Mouse (Mus musculus) lung, embryonic 14.5 days (tissue): ENCODE data around the gene AU041133. TPM values are rescaled to one million over a fixed set of nuclear protein-coding genes. Genes with fewer than 3 reads are reported as not detected.
"Not testable (repeated sequence)": the region's sequence is repeated elsewhere in the genome, so short reads cannot be mapped to it uniquely, and the experiment has no call there.

ENCODE experiments used
- ATAC-seq: fragments of 200-750 bp; cut with Nextera tagmentation; 2 replicates; pipeline ENCODE4 v1.8.0; 2017; ENCODE audit warnings: mild to moderate bottlenecking, moderate TSS enrichment, moderate library complexity; ENCODE audit not compliant: insufficient read depth
- DNase-seq: peaks from one replicate; pipeline ENCODE4 v3.0.0-alpha.2; 2015
- H3K27ac ChIP-seq: fragments of 300-500 bp; sonication (generic); 2 replicates; pipeline ENCODE4 v1.5.1; 2014; ENCODE audit warnings: low read depth, mild to moderate bottlenecking, moderate library complexity
- H3K27me3 ChIP-seq: fragments of 300-500 bp; sonication (generic); 2 replicates; pipeline ENCODE4 v1.6.1; 2014; ENCODE audit warnings: low read length, control low read depth; ENCODE audit not compliant: insufficient read depth
- H3K36me3 ChIP-seq: fragments of 300-500 bp; sonication (generic); 2 replicates; pipeline ENCODE4 v1.6.1; 2014; ENCODE audit warnings: control low read depth; ENCODE audit not compliant: insufficient read depth
- H3K4me1 ChIP-seq: fragments of 300-500 bp; sonication (generic); 2 replicates; pipeline ENCODE4 v1.6.1; 2014; ENCODE audit warnings: antibody characterized with exemption, control low read depth; ENCODE audit not compliant: insufficient read depth
- H3K4me2 ChIP-seq: fragments of 300-500 bp; sonication (generic); 2 replicates; pipeline ENCODE4 v1.6.1; 2014; ENCODE audit warnings: mild to moderate bottlenecking
- H3K4me3 ChIP-seq: fragments of 300-500 bp; sonication (generic); 2 replicates; pipeline ENCODE4 v1.5.1; 2014; ENCODE audit warnings: low read depth, low read length
- H3K9ac ChIP-seq: fragments of 300-500 bp; sonication (generic); 2 replicates; pipeline ENCODE4 v1.6.1; 2014
- H3K9me3 ChIP-seq: fragments of 300-500 bp; sonication (generic); 2 replicates; pipeline ENCODE4 v1.6.1; 2016; ENCODE audit warnings: low read depth, low read length, control low read depth
- CTCF ChIP-seq: IDR thresholded peaks from 2 replicates; pipeline ENCODE4 v1.5.1; 2016; ENCODE audit warnings: antibody characterized with exemption, low read depth
- WGBS: fragments of 180-500 bp; shearing (Covaris S2); extraction: QIAGEN DNeasy Blood & Tissue Kit; methylation state at CpG from one replicate; pipeline ENCODE4 v1.1.7; 2014; 5-methylcytosine and 5-hydroxymethylcytosine counted together
- polyA plus RNA-seq: library from polyadenylated mRNA; unstranded; fragments of >200 nt; fragmentation: Nextera tagmentation; extraction: Ambion mirVana; gene quantifications from 2 replicates; pipeline ENCODE4 v1.2.1, GENCODE M21; 2014

Gene AU041133
- polyA plus RNA-seq, result 5.8 and 7.5 TPM in 2 replicates

- peak within 1 kb of the TSS; percentile 74 for H3K4me3 ChIP-seq
- H3K4me2 ChIP-seq, result peak within 1 kb of the TSS; percentile 65
- DNase-seq (peak; percentile 91), ATAC-seq (peak; percentile 100)
- under 1% methylated on average over 41 of the region's 41 CpGs for WGBS
- peaks cover 23% of the 10 kb centered on the region for H3K9me3 ChIP-seq
- H3K9ac ChIP-seq, result peak within 1 kb of the TSS; percentile 67
- no peak for TF ChIP-seq CTCF
- no peaks in the 10 kb centered on the region for H3K36me3 ChIP-seq
- H3K27ac ChIP-seq, result peak within 1 kb of the TSS; percentile 69; the same call in 1 of the 2 replicates
- no peaks in the 10 kb centered on the region for H3K4me1 ChIP-seq
- no peaks in the 10 kb centered on the region for H3K27me3 ChIP-seq
Measured at GRCm38 (mm10) chr10:82127850-82128401, at the start of gene AU041133. TSS of gene AU041133 (plus strand) at chr10:82128013.

GRCm38 (mm10) chr10:82082728-82083621, 44.8 kb upstream of the AU041133 start, which contains the start of gene BC024063:
TSS of gene BC024063 (plus strand) at chr10:82083353.
- Histone ChIP-seq H3K27ac (peak within 1 kb of the TSS; percentile 70; the same call in 1 of the 2 replicates), H3K4me3 (peak within 1 kb of the TSS; percentile 48), H3K9ac (peak within 1 kb of the TSS; percentile 60), H3K4me2 (peak within 1 kb of the TSS; percentile 52)
- H3K27me3 ChIP-seq, H3K36me3 ChIP-seq, H3K9me3 ChIP-seq, H3K4me1 ChIP-seq: not testable (repeated sequence)
- 16% methylated on average over 42 of the region's 42 CpGs for WGBS
- ATAC-seq, result peak; percentile 100
- DNase-seq, result peak; percentile 91

- peak; percentile 21; the same call in 1 of the 2 replicates for ATAC-seq
- WGBS, result 13% methylated on average over 14 of the region's 14 CpGs
- H3K36me3 ChIP-seq, H3K9me3 ChIP-seq, H3K27me3 ChIP-seq, H3K4me1 ChIP-seq, DNase-seq, H3K27ac ChIP-seq: not testable (repeated sequence)
- Histone ChIP-seq H3K4me3 (peak overlapping the region; percentile 48), H3K9ac (peak overlapping the region; percentile 60), H3K4me2 (peak overlapping the region; percentile 52)
Measured at GRCm38 (mm10) chr10:82083622-82083971, 44.2 kb upstream of the AU041133 start.

GRCm38 (mm10) chr10:82117206-82117605, 10.6 kb upstream of the AU041133 start:
- no peak for TF ChIP-seq CTCF
- Histone ChIP-seq H3K27ac (no peak overlapping the region), H3K4me2 (no peak overlapping the region), H3K27me3 (no peaks in the 10 kb centered on the region), H3K4me1 (no peaks in the 10 kb centered on the region), H3K9me3 (peaks cover 21% of the 10 kb centered on the region; the same call in 1 of the 2 replicates), H3K36me3 (no peaks in the 10 kb centered on the region), H3K9ac (no peak overlapping the region), H3K4me3 (no peak overlapping the region)
- DNase-seq, result no peak
- ATAC-seq, result no peak
- WGBS, result 77% methylated on average over 3 of the region's 3 CpGs

GRCm38 (mm10) chr10:82145282-82145681, 17.5 kb downstream of the AU041133 start:
- WGBS, result 89% methylated on average over 1 of the region's 1 CpGs
- Histone ChIP-seq H3K27ac (no peak overlapping the region), H3K4me1 (no peaks in the 10 kb centered on the region), H3K4me3 (no peak overlapping the region), H3K36me3 (peaks cover 29% of the 10 kb centered on the region; the same call in 1 of the 2 replicates), H3K9ac (no peak overlapping the region), H3K4me2 (no peak overlapping the region), H3K9me3 (peaks cover 37% of the 10 kb centered on the region), H3K27me3 (no peaks in the 10 kb centered on the region)
- ATAC-seq (no peak), DNase-seq (no peak)
- no peak for TF ChIP-seq CTCF

- no peaks in the 10 kb centered on the region for H3K4me1 ChIP-seq
- no peak overlapping the region for H3K4me3 ChIP-seq
- H3K27ac ChIP-seq, result no peak overlapping the region
- H3K4me2 ChIP-seq, result no peak overlapping the region
- TF ChIP-seq CTCF, result no peak
- peaks cover 46% of the 10 kb centered on the region for H3K36me3 ChIP-seq
- H3K27me3 ChIP-seq, result no peaks in the 10 kb centered on the region
- H3K9ac ChIP-seq, result no peak overlapping the region
- DNase-seq (no peak), ATAC-seq (no peak)
- H3K9me3 ChIP-seq, result peaks cover 60% of the 10 kb centered on the region
- WGBS, result 80% methylated on average over 4 of the region's 4 CpGs
Measured at GRCm38 (mm10) chr10:82147571-82147970, 19.8 kb downstream of the AU041133 start.

GRCm38 (mm10) chr10:82167777-82168176, 40.0 kb downstream of the AU041133 start:
- no peak overlapping the region for H3K4me3 ChIP-seq
- DNase-seq (no peak), ATAC-seq (no peak)
- H3K36me3 ChIP-seq, result no peaks in the 10 kb centered on the region
- no peaks in the 10 kb centered on the region for H3K27me3 ChIP-seq
- H3K9me3 ChIP-seq, result 0 out of 2 replicates have a peak, but pooled peaks cover 3% of the 10 kb centered on the region
- 85% methylated on average over 3 of the region's 3 CpGs for WGBS
- H3K4me1 ChIP-seq, result no peaks in the 10 kb centered on the region
- H3K9ac ChIP-seq, result no peak overlapping the region
- H3K4me2 ChIP-seq, result no peak overlapping the region
- no peak for TF ChIP-seq CTCF
- no peak overlapping the region for H3K27ac ChIP-seq
